Mouse (Mus musculus) lung, adult 2 months (tissue): Measurements from ENCODE around the gene Tob1.

ENCODE experiments used
- CTCF ChIP-seq: fragments of 200-500 bp; IDR thresholded peaks from 2 replicates; pipeline ENCODE4 v1.5.1; 2011; ENCODE audit warnings: mild to moderate bottlenecking, low read length, control low read depth; ENCODE audit not compliant: insufficient read depth
- POLR2A ChIP-seq: fragments of 200-500 bp; IDR thresholded peaks from 2 replicates; pipeline ENCODE4 v1.6.1; 2011; ENCODE audit warnings: low read depth, mild to moderate bottlenecking, control low read depth, low read length, borderline replicate concordance; ENCODE audit errors: extremely low read depth

- TF ChIP-seq POLR2A (no peak), CTCF (no peak)
These were observed 35.6 kb upstream of the Tob1 start for GRCm38 (mm10) chr11:94175694-94176093.
